In genomic region chr11:118476396-118477373, GRCm38 (mm10) we compare ENCODE assay signal across 7 mouse cellular contexts. TPM values are rescaled to one million over a fixed set of nuclear protein-coding genes. Genes with fewer than 3 reads are reported as not detected.
DNase-seq lines count a peak whose midpoint lies in the region; ATAC-seq lines count a peak whose summit lies in the region.

TSS of gene Engase (plus strand) at chr11:118476829.

- no peaks in the 10 kb centered on the region for H3K4me1 ChIP-seq in embryonic facial prominence, embryonic 11.5 days (ENCODE audit: control insufficient read depth, insufficient read depth, low read length)
- H3K4me1 ChIP-seq in limb, embryonic 10.5 days = peaks cover 27% of the 10 kb centered on the region
- peaks cover 14% of the 10 kb centered on the region for H3K4me1 ChIP-seq in midbrain, embryonic 13.5 days (replicated peaks)

- H3K27ac ChIP-seq in embryonic facial prominence, embryonic 11.5 days (replicated peaks; ENCODE audit: low read depth, low read length) = no peak within 1 kb of the TSS
- H3K27ac ChIP-seq in limb, embryonic 10.5 days = peak within 1 kb of the TSS; percentile 85
- H3K27ac ChIP-seq in midbrain, embryonic 13.5 days = 0 out of 2 replicates have a peak within 1 kb of the TSS, but pooled peaks have one; percentile 3

- peak; percentile 98 for DNase-seq in adrenal gland, postnatal 14 days
- DNase-seq in embryonic facial prominence, embryonic 11.5 days (ENCODE audit: low spot score) = peak; percentile 97
- peak; percentile 98 for DNase-seq in kidney, adult 11 months
- DNase-seq in limb, embryonic 10.5 days (ENCODE audit: low spot score) = peak; percentile 93
- DNase-seq in spleen, adult 12 weeks (ENCODE audit: low spot score) = peak; percentile 84

- peak within 1 kb of the TSS; percentile 77 for H3K9ac ChIP-seq in embryonic facial prominence, embryonic 11.5 days (replicated peaks; ENCODE audit: low read length)
- H3K9ac ChIP-seq in midbrain, embryonic 13.5 days (replicated peaks) = peak within 1 kb of the TSS; percentile 70

- H3K4me3 ChIP-seq in embryonic facial prominence, embryonic 11.5 days (ENCODE audit: low read depth, low read length) = peak within 1 kb of the TSS; percentile 65
- peak within 1 kb of the TSS; percentile 89 for H3K4me3 ChIP-seq in limb, embryonic 10.5 days
- H3K4me3 ChIP-seq in midbrain, embryonic 13.5 days (replicated peaks) = peak within 1 kb of the TSS; percentile 56

- H3K27me3 ChIP-seq in embryonic facial prominence, embryonic 11.5 days (ENCODE audit: control insufficient read depth, insufficient read depth, low read length) = no peaks in the 10 kb centered on the region
- H3K27me3 ChIP-seq in limb, embryonic 10.5 days (ENCODE audit: low read depth, poor library complexity, severe bottlenecking) = no peaks in the 10 kb centered on the region
- H3K27me3 ChIP-seq in midbrain, embryonic 13.5 days = peaks cover 3% of the 10 kb centered on the region; the same call in 1 of the 2 replicates

- H3K36me3 ChIP-seq in embryonic facial prominence, embryonic 11.5 days (replicated peaks; ENCODE audit: control insufficient read depth, insufficient read depth, low read depth, low read length) = no peaks in the 10 kb centered on the region
- peaks cover 18% of the 10 kb centered on the region for H3K36me3 ChIP-seq in limb, embryonic 10.5 days
- H3K36me3 ChIP-seq in midbrain, embryonic 13.5 days = no peaks in the 10 kb centered on the region

- peak within 1 kb of the TSS; percentile 71 for H3K4me2 ChIP-seq in embryonic facial prominence, embryonic 11.5 days (ENCODE audit: low read depth, low read length)
- peak within 1 kb of the TSS; percentile 75 for H3K4me2 ChIP-seq in midbrain, embryonic 13.5 days (replicated peaks)

- no peaks in the 10 kb centered on the region for H3K9me3 ChIP-seq in embryonic facial prominence, embryonic 11.5 days (replicated peaks; ENCODE audit: control insufficient read depth, low read length)
- H3K9me3 ChIP-seq in limb, embryonic 10.5 days (replicated peaks) = no peaks in the 10 kb centered on the region
- H3K9me3 ChIP-seq in midbrain, embryonic 13.5 days = no peaks in the 10 kb centered on the region

- ATAC-seq in embryonic facial prominence, embryonic 11.5 days (replicated peaks; ENCODE audit: insufficient number of reproducible peaks, low FRiP score, low TSS enrichment, low read depth) = peak; percentile 99
- ATAC-seq in granulocyte monocyte progenitor cell, adult 5-6 weeks (replicated peaks; ENCODE audit: poor library complexity, severe bottlenecking) = peak; percentile 99
- peak; percentile 100 for ATAC-seq in midbrain, embryonic 13.5 days

- 1% methylated on average over 56 of the region's 57 CpGs for WGBS in embryonic facial prominence, embryonic 11.5 days
- WGBS in limb, embryonic 10.5 days = 1% methylated on average over 57 of the region's 57 CpGs
- WGBS in midbrain, embryonic 13.5 days = 1% methylated on average over 57 of the region's 57 CpGs

RNA-seq across cellular contexts. Expression of gene Engase, which starts in this region (rescaled TPM):
- total RNA-seq in adrenal gland, postnatal 14 days (2021) = 12.1 and 12.4 TPM in 2 replicates
- polyA plus RNA-seq in embryonic facial prominence, embryonic 11.5 days (2014; fragmentation: Nextera tagmentation; extraction: Ambion mirVana) = 5.0 and 5.9 TPM in 2 replicates
- total RNA-seq in granulocyte monocyte progenitor cell, adult 5-6 weeks (2014; fragmentation: Nextera tagmentation) = 2.2 and 4.8 TPM in 2 replicates
- 2.4 and 5.7 TPM in 2 replicates for total RNA-seq in granulocyte monocyte progenitor cell, adult 5-6 weeks (2017)
- 7.1 and 8.8 TPM in 2 replicates for polyA plus RNA-seq in limb, embryonic 10.5 days (2016; fragmentation: Nextera tagmentation; extraction: Ambion mirVana)
- 6.3 and 6.4 TPM in 2 replicates for polyA plus RNA-seq in midbrain, embryonic 13.5 days (2015; fragmentation: Nextera tagmentation; extraction: Ambion mirVana)
